Mouse (Mus musculus) CD8-positive naive resting alpha-beta T cell, adult 2 months (primary cell): Measurements from ENCODE around the gene Exoc4.

Source experiments
- DNase-seq, 2 experiments: peaks; one replicate each; pipeline ENCODE4 v3.0.0; 2022; ENCODE audit warnings: low read depth in 2 of 2, low spot score in 2 of 2

Exoc4 gene

DNA sequence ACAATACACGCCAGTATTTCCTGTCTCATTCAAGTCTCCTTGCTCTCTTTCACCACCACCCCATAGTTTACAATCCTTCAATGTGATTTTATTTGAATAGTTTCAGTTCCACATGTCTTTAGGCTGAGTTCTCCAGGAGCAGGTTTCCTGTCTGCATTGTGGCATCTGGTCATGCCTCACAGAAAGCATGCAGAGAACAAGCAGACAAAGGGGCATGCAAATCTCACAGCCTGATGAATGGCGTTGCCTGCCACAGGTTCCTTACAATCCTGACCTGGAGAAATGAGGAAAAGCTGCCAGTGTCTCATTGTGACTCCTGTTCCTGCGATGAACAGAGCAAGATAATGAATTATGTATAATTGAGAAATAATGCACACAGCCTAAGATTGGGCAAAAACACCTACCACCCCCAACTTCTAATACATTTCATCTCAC, 490.0 kb downstream of the Exoc4 start:
- no peak for DNase-seq

DNA sequence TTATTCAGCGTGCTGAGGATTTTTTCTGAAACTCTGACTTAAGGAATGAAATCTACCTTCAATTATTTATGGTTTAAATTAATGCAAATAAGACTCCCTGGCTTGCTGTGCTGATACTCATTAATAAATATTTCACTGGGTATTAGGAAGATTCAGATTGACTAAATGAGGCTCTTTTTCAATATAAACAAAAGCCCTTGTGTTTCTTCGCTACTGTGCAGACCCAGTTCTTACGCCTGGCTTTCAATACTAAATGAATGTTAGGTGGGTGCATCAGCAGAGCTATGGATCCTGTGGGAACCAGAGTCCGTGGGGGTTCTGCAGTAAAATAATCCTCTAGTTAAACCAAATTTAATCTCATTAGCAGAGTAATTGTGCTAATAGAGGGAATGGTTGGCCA, 490.4 kb downstream of the Exoc4 start:
- no peak for DNase-seq

DNA sequence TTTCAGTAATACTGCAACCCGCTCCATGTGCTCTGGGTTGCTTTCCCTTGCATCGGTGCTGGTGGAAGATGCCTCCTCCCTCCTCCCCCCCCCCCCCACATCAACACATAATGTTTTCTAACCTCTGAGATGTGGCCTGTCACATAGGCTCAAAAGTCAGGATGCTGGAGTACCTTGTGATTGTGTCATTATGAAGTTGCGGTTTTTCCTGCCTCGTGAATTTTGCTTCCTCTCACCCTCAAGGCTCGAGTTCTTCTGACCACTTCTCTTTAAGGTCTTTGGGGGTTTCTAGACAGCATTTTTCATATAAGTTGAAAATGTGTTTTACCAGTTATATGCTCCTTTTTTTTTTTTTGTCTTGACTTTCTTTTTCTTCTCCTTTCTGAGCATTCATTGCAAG, 507.1 kb downstream of the Exoc4 start:
- DNase-seq, result no peak

DNA sequence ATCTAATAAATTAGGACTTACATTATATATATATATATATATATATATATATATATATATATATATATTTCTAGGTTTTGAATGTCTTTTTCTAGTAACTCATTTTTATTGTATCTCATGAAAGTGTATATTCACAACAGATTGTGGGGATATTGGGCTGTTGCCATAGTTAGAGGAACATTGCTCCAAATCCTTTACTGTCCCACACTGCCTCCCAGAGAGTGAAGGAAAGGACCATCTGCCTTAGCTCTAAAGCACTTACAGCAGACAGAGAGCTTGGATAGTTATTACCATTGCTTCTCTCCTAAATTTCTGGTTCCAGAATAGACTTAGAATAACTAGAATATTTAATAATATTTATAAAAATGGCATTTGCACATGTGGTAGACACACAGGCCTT, 512.7 kb downstream of the Exoc4 start:
- DNase-seq, result no peak

DNA sequence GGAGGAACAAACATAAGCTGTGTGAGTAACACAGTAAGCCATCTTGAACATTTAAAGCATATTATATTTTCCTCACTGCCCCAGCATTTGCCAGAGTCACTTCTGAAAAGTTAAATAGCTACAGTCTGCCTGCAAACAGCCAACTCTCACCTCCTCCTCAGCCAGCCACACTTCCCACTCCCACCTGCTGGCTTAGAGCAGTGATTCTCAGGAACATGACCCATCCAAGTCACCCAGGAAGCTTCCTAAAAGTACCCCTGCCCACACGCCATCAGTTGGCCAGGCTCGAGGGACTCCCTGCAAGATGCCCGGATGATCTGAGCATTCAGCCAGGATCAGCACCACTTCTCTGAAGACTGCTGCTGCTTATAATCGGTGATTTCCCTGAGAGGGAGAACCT, 514.4 kb downstream of the Exoc4 start:
- no peak for DNase-seq

DNA sequence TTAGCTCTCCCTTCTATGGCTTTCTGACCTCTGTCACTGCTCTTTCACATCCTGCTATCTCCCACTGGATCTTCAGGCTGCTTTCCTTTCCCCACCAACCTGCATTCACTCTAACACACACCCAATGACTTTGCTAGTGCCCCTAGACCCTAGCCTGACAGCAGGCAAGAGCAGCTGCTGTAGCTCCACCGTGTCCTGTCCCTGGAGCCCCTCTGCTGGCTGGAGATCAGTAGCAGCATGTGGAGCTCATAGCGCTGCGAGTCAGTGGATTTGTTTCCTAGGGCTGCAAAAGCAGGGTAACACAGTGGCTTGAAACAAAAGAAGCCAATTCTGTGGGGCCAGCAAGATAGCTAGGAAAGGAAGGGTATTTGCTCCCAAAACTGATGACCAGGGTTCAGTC, 515.1 kb downstream of the Exoc4 start:
- no peak for DNase-seq

DNA sequence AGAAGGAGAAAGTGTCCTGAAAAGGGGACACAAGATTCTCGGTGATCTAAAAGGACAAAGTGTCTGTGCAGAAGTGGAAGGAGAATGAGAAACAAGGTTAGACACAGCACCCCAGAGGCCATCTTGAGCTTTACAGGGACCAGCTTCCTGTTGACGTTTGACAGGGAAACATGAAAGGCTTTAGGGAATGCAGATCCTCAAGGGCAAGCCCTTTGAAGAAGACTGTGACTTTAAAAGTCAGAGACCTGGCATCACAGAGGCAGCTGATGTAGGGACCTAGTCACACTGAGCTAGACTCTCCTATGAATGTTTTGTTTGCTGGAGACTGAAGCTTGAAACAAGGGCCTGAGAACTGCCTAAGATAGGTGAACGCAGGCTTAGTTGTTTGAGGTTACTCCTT, 520.4 kb downstream of the Exoc4 start:
- DNase-seq, result no peak

DNA sequence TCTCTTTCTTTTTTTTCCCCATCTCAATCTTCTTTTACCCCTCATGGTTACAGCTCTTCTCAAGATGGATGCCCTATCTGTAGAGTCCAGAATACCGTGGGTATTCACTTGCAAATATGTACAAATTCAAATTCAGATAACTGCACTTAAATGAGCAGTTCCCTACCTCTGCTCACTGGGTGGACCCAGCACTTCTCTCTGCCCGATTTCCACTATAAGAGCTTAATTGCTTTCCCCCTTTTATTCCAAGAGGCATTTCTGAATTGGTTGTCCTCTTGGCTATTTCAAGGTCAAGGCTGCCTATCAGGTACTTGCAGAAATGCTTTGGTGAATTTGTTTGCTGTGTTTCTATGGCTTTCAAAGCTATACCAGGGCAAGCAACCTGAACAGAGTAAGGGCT, 521.1 kb downstream of the Exoc4 start:
- no peak for DNase-seq

DNA sequence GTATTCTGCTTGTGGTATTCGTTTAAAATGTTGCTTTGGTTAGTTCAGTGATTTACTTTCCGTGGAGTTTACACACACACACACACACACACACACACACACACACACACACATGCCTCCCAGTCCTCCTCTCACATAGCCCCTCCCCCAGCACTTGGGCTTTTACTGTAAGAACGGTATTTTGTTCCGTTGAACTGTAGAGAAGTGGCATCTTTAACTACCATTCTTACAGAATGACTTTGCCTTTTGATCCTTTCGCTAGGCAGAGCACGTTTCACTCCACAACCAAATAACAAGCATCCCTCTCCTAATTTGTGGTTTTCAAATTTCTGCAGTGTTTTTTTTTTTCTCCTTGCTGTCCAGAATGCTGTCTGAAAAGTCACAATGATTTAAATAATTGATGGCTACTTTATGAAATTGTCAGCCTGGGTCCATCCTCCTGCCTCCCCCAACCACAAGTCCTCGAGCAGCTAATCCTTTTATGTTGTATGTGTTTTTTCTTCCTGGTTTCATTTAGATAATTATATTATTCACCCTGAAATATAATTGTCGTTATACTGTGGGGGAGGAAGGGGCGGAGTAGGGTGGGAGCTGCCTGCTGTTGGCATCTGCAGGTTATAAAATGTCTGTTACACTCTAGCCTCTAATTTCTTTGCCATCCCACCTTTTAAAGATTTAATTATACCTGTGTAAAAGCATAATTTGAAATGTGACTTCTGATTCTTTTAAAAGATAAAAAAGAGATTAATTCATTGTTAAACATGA, 523.8 kb downstream of the Exoc4 start:
- no peak for DNase-seq

DNA sequence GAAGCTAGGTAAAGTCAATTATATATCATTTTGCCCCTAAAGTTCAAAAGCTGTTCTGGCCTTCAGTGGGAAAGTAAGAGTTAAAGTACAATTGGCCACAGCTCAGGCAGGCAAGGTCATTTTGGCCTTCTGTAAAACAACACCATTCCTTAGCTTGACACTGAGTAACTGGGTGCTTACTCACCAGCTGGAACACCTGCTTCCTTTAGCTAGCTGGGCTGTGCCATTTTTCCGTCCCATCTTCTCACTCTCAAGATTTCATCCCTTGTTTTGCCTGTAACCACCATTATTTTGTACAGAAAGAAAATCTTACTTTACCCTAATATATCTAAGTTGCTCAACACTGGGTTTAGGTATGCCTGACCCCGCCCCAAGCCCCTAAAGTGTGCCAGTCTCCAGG, 543.7 kb downstream of the Exoc4 start:
- no peak for DNase-seq

DNA sequence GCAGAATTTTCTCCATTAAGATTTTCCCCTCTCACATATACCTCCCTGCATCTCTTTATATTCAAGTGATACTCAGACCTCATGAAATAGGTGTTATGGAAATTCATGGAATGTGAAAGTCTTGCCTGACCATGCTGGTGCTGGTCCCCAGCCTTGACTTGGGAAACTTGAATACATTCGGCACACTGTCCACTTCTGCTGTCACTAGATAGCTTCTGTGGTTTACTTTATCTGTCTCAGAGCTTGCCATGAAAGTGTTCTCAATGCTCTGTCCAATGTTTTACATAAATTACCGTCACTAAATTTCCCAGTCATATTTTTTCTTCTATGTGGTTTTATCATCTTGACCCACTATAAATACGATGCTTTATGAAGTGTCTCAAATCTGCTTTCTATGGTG, 552.4 kb downstream of the Exoc4 start:
- no peak for DNase-seq

DNA sequence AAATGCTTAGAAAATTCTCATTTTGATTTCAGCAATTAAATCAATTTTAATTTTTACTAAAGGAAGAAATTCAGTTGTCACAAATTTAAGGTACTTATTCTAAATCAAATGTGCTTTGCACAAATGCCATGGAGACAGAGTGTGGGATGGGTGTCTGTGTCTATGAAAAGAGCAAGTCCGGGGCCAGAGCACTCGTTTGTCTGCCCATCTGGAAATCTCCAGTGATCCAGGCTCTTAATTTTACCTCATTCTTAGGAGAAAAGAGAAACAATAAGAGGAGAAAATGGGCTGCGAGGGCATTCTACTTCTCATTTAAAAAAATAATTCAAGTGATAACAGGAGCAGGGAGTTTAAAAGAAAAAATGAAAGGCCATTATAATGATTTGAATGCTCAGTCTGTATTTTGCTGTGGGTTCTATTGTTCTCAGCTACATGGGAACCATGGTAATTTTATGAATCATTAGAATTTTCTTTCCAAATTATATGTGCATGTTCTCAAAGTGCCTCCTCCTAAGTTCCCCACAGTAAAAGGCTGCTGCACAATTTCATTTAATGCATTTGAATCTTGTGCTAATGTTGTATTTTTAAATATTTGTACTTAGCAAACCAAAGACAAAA, 554.7 kb downstream of the Exoc4 start:
- DNase-seq, result no peak

DNA sequence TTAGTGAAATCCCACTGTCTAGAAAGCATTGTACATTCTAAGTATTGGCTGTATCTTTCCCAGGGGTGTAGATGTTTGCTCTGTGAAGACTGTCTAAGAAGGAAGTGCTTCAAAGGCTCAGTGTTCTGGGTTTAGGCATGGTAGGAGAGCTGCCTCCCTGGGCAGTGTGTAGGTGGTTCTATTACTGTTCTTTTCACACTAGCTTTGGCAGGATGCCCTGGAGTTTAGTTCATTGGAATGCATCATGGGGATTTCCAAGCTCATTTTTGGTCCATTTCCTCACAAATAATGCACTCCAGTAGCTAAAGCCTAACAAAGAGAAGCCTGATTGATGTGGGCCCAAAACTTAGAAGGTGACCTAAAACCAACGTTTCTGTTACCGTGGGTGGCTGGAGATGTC, 555.9 kb downstream of the Exoc4 start:
- no peak for DNase-seq

DNA sequence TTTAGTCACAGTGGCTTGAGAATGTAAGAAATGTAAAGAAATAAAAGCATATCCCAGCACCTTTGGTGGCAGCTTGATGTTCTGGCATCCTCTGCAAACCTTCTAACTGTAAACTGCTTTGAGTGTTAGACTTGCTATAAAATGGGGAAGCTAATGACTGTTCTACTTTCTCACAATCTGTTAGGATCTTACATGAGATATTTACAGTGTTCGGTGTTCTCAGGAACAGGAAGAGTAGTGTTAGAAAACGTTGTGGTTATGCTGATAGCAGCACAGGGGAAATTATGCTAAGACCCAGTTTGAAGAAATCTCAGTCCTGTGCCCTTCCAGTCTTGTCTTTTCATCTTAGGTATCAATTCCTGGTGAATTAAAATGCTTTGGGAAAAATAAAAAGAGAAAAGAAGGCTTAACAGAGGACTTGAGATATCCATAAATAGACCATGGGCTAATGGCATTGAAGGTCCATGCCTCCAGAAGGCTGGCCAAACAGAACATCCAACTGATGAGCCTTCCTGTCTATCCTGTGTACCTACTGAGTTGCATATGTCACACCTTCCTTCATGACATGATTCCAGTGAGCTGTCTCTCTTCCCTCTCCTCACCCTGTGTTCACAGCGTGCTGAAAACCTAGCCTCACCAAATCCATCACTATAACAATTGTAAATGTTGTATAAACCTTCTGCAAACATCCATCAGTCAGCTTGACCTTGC, 557.3 kb downstream of the Exoc4 start:
- no peak for DNase-seq

DNA sequence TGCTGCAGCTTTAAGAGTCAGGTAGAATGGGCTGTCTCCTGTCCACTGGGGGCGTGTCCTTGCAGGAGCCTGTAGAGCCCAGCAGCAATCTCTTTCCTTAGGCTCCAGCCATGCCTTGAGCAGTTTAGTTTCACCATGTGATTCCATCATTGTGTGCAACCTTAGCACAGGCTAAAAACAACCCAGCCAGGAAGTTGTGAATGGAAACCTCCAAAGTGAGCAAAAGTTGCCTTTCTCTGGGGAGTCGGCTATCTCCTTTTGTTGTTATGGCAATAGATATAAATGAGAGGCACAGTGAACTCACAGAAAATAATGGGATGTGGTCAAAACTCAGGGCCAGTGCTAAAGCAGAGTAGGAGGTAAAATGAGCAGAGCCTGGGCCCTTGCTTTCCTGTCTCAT, 565.5 kb downstream of the Exoc4 start:
- no peak for DNase-seq

DNA sequence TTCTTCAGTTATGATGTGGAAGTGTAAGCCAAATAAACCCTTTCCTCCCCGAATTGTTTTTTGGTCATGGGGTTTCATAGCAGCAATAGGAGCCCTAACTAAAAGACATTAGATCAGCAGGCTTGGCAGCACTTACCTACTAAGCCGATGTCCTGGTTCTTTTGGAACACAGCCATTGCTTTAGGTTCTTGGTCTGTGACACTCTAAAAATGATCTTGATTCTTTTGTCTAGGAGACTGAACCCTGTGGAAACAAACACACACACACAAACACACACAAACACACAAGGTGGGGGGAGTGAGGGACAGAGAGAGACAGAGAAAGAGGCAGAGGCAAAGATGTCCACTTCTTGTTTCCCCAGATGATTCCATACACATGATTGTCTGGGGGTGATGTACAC, 574.3 kb downstream of the Exoc4 start:
- no peak for DNase-seq

DNA sequence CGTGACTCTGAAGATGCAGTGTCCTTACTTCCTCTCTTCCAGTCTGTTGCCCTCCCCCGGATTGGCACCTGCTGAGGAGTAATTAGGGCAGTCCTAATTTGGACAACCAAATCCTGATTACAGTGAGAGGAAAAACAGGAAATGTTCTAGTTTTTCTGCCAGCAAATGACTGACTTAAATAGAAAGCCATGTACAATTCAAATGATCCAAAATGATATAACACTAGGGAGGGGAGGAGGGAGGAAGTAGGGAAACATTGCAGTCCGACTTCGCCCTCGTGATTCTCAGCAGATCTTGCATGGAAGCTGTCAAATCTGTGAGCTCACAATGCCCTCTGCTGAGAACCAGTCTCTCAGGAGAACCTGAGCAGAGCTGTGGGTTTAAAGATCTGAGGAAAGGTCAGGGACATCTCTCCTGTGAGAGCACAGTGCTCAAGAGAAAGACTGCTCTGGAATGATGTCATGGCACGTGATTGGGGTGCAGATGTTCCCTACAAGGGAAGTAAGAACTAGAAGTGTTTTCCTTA, 575.0 kb downstream of the Exoc4 start:
- DNase-seq, result no peak

DNA sequence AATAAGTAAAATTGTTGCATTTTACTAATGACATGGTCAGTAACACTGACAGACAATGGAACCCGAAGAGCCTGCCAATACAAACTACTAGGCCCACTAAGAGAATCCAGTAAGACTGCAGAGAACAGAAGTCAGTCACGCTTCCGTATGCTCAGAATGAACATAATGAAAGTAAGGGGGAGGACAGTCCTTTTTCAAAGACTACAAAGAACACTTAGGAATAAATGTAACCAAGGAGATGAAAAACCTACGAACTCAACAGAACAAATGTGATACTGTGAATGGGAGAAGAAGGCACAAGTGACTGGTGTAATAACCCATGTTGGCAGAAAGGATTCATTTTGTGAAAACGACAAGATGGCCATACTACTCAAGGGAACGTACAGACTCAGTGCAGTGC, 579.6 kb downstream of the Exoc4 start:
- DNase-seq, result no peak

DNA sequence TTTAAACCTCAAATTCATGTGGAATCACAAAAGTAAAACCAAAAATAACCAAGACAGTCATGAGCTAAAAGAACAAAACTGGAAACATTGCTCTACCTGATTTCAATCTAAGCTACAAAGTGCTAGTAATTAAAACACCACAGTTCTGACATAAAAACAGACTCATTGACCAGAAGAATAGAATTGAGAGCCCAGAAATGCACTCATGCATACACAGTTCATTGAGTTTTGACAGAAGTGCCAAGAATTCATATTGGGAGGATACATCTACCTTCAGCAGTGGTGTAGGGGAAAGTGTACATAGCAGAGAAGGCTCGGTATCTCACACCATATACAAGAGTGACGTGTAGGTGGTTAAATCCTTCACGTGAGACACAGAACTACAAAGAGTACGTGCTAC, 580.4 kb downstream of the Exoc4 start:
- no peak for DNase-seq

DNA sequence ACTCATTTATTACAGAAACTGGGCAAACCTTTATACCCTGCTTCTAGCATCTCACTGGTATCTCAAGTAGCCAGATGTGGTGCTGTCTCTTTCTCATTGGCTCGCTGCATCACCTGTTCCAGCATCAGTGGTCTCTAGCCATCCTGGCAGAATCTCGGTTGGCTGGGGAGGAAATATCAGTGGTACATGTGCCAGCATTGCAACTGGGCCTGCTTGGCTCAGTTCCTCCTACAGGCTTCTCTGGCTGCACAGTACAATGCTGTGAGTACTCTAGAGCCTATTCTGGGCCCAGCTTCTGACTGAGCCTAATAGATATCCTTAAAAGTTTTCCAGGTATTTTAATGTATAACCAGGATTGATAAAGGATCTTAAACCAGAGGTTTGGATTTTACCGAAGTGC, 582.4 kb downstream of the Exoc4 start:
- DNase-seq, result no peak

DNA sequence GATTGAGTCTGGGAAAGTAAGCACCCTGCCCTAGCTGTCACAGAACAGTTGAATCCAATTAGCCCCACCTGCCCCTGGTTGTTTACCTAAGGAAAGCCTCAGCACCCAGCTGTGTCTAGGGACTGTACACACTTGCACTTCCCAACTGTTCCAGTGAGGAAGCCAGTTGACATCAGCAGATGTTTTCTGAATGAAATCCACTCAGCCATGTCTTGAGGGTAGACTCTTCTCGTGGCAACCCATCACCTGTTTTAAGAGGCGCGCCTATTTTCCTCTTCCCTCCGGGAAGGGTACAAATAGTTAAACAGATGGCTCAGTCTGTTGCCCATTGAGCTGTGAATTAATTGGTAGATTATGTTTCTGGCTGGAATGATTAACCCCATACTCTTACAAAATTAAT, 584.1 kb downstream of the Exoc4 start:
- no peak for DNase-seq

DNA sequence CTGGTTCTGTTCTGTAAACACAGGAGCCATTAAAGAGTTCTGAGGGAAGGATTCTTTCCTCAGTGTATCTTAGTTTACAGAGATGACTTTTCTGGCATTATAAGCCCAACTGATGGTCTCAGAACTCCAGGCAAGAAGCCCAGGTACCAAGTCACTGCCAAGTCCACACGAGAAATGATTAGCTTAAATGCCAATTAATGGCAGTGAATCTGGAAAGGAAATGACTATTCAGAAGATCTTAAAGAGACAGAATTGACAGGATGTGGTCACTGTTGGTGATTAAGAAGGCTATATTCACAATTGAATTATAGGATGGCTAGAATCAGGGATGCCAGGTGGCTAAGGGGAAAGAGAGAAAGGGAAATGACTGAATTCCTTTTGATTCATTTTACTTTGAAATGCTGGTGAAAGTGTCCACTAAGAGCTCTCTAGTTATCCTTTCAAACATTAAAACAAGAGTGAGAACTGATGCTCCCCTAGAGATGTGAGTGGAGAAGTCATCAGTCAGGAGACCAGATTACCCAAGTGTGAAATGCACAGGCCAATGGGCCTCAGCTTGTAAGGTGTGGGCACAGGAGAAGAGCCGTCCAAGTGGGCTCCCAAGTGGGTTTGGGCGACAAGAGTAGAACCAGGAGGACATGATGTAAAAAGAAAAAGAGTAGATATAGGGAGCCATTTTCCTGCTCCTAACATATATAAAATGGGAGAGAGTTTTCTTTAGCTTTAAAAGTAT, 587.3 kb downstream of the Exoc4 start:
- DNase-seq, result no peak
